Comparison of ENCODE assay signal across 23 mouse cellular contexts in the genomic region with DNA sequence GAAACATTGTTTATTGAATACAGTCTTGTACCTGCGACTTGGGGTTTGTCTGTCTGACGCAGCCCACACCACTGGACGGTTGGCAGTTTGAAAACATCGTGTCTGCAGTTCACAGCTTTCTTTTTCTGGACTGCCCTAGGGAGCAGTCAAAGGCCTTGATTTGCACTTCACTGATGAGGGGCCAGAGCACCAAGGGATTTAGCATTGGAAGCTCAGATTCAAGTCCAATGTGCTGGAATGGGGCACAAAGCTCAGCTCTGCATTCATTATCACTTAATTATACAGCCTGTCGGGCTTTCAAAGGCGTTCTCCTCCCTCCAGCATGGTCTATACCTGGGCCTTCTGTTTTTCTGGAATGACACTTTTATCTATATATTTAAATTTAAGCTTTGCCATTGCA. TPM values are rescaled to one million over a fixed set of nuclear protein-coding genes. Genes with fewer than 3 reads are reported as not detected.
A peak's percentile ranks its signal among the peaks of the same experiment; 100 is the strongest.
DNase-seq lines count a peak whose midpoint lies in the region; ATAC-seq lines count a peak whose summit lies in the region.
"Had no signal": no experiment of that assay in that cellular context is flagged by ENCODE, and none has a peak within 500 bp of the region (broad histone marks: within the 10 kb centered on the region; RNA-seq: fewer than 3 reads in every experiment).

No protein-coding gene starts in this region.

- no peak for DNase-seq in hindbrain, embryonic 10.5 days (ENCODE audit: low spot score)
- DNase-seq in ZHBTc4 (ENCODE audit: low read depth, low spot score), result peak; percentile 38
- no peak for DNase-seq in spleen, postnatal 4 days (ENCODE audit: low spot score in 2 of 2)
- DNase-seq: adrenal gland, postnatal 10 days; cerebellum, adult 11-12 months; cerebellum, postnatal 14 days; gastrocnemius, adult 2 months; heart, postnatal 4 days; kidney, adult 8-10 months; kidney, postnatal 25 days; lung, postnatal 14 days; retina, postnatal 1 day had no signal

- H3K4me2 ChIP-seq in hindbrain, embryonic 13.5 days, result no peak overlapping the region
- 0 out of 2 replicates have a peak overlapping the region, but pooled peaks have one; percentile 10 for H3K4me2 ChIP-seq in forebrain, embryonic 12.5 days
- H3K4me2 ChIP-seq in midbrain, embryonic 12.5 days (replicated peaks), result no peak overlapping the region; the same call in 1 of the 2 replicates
- H3K4me2 ChIP-seq in heart, embryonic 11.5 days, result no peak overlapping the region
- H3K4me2 ChIP-seq: heart, embryonic 15.5 days; limb, embryonic 15.5 days; liver, embryonic 15.5 days had no signal

- H3K9ac ChIP-seq in hindbrain, embryonic 13.5 days, result no peak overlapping the region
- no peak overlapping the region for H3K9ac ChIP-seq in forebrain, embryonic 12.5 days
- no peak overlapping the region for H3K9ac ChIP-seq in midbrain, embryonic 12.5 days (replicated peaks)
- no peak overlapping the region for H3K9ac ChIP-seq in heart, embryonic 11.5 days (ENCODE audit: low read depth, low read length)
- H3K9ac ChIP-seq: heart, embryonic 15.5 days; limb, embryonic 15.5 days; liver, embryonic 15.5 days had no signal

- peak overlapping the region; percentile 45; the same call in 1 of the 2 replicates for H3K27ac ChIP-seq in hindbrain, embryonic 10.5 days
- no peak overlapping the region for H3K27ac ChIP-seq in hindbrain, embryonic 13.5 days
- H3K27ac ChIP-seq in forebrain, embryonic 12.5 days, result peak overlapping the region; percentile 61
- H3K27ac ChIP-seq in midbrain, embryonic 12.5 days (replicated peaks), result peak overlapping the region; percentile 76
- no peak overlapping the region for H3K27ac ChIP-seq in heart, embryonic 11.5 days (ENCODE audit: low read depth, low read length)
- H3K27ac ChIP-seq: embryonic facial prominence, embryonic 10.5 days; gastrocnemius, adult 2 months; heart, embryonic 15.5 days; limb, embryonic 15.5 days; liver, embryonic 15.5 days; stomach, postnatal 0 days had no signal

- H3K9me3 ChIP-seq in hindbrain, embryonic 10.5 days, result no peaks in the 10 kb centered on the region
- H3K9me3 ChIP-seq in hindbrain, embryonic 13.5 days, result no peaks in the 10 kb centered on the region
- H3K9me3 ChIP-seq in forebrain, embryonic 12.5 days, result no peaks in the 10 kb centered on the region
- H3K9me3 ChIP-seq in midbrain, embryonic 12.5 days, result no peaks in the 10 kb centered on the region
- no peaks in the 10 kb centered on the region for H3K9me3 ChIP-seq in heart, embryonic 11.5 days (replicated peaks; ENCODE audit: control insufficient read depth, low read length)
- H3K9me3 ChIP-seq: embryonic facial prominence, embryonic 10.5 days; heart, embryonic 15.5 days; limb, embryonic 15.5 days; liver, embryonic 15.5 days had no signal

- H3K36me3 ChIP-seq in hindbrain, embryonic 10.5 days, result no peaks in the 10 kb centered on the region
- H3K36me3 ChIP-seq in hindbrain, embryonic 13.5 days, result no peaks in the 10 kb centered on the region
- H3K36me3 ChIP-seq in forebrain, embryonic 12.5 days (replicated peaks), result no peaks in the 10 kb centered on the region
- no peaks in the 10 kb centered on the region for H3K36me3 ChIP-seq in midbrain, embryonic 12.5 days
- no peaks in the 10 kb centered on the region for H3K36me3 ChIP-seq in heart, embryonic 11.5 days (ENCODE audit: control insufficient read depth, insufficient read depth, low read length)
- H3K36me3 ChIP-seq: embryonic facial prominence, embryonic 10.5 days; heart, embryonic 15.5 days; limb, embryonic 15.5 days; liver, embryonic 15.5 days had no signal

- 26% methylated on average over 6 of the region's 6 CpGs for WGBS in hindbrain, embryonic 10.5 days
- WGBS in hindbrain, embryonic 13.5 days, result 11% methylated on average over 6 of the region's 6 CpGs
- WGBS in forebrain, embryonic 12.5 days, result 9% methylated on average over 6 of the region's 6 CpGs
- 8% methylated on average over 6 of the region's 6 CpGs for WGBS in midbrain, embryonic 12.5 days
- 29% methylated on average over 6 of the region's 6 CpGs for WGBS in heart, embryonic 11.5 days (ENCODE audit: insufficient replicate concordance)

- 0 out of 2 replicates have a peak, but pooled peaks cover 7% of the 10 kb centered on the region for H3K27me3 ChIP-seq in hindbrain, embryonic 10.5 days (ENCODE audit: insufficient read depth, poor library complexity, severe bottlenecking)
- H3K27me3 ChIP-seq in hindbrain, embryonic 13.5 days, result 0 out of 2 replicates have a peak, but pooled peaks cover 3% of the 10 kb centered on the region
- H3K27me3 ChIP-seq in forebrain, embryonic 12.5 days, result 0 out of 2 replicates have a peak, but pooled peaks cover 3% of the 10 kb centered on the region
- H3K27me3 ChIP-seq in midbrain, embryonic 12.5 days, result peaks cover 5% of the 10 kb centered on the region; the same call in 1 of the 2 replicates
- H3K27me3 ChIP-seq in heart, embryonic 11.5 days (ENCODE audit: control insufficient read depth, insufficient read depth, low read length), result peaks cover 5% of the 10 kb centered on the region; the same call in 1 of the 2 replicates
- H3K27me3 ChIP-seq: heart, embryonic 15.5 days; limb, embryonic 15.5 days; liver, embryonic 15.5 days had no signal

- H3K4me3 ChIP-seq in hindbrain, embryonic 10.5 days, result no peak overlapping the region
- no peak overlapping the region for H3K4me3 ChIP-seq in hindbrain, embryonic 13.5 days
- no peak overlapping the region for H3K4me3 ChIP-seq in forebrain, embryonic 12.5 days (replicated peaks)
- no peak overlapping the region for H3K4me3 ChIP-seq in midbrain, embryonic 12.5 days
- no peak overlapping the region for H3K4me3 ChIP-seq in heart, embryonic 11.5 days (ENCODE audit: low read depth, low read length)
- H3K4me3 ChIP-seq: embryonic facial prominence, embryonic 10.5 days; gastrocnemius, adult 2 months; heart, embryonic 15.5 days; limb, embryonic 15.5 days; liver, embryonic 15.5 days; myocyte had no signal

- no peak for ATAC-seq in hindbrain, embryonic 13.5 days (ENCODE audit: low FRiP score)
- ATAC-seq in forebrain, embryonic 12.5 days (ENCODE audit: low FRiP score), result peak; percentile 80
- ATAC-seq in midbrain, embryonic 12.5 days (ENCODE audit: low FRiP score, low read depth), result peak; percentile 79
- ATAC-seq in heart, embryonic 11.5 days (replicated peaks; ENCODE audit: insufficient number of reproducible peaks, low FRiP score, low TSS enrichment), result no peak

- peaks cover 18% of the 10 kb centered on the region for H3K4me1 ChIP-seq in hindbrain, embryonic 10.5 days (replicated peaks)
- H3K4me1 ChIP-seq in hindbrain, embryonic 13.5 days (replicated peaks), result peaks cover 4% of the 10 kb centered on the region; the same call in 1 of the 2 replicates
- H3K4me1 ChIP-seq in forebrain, embryonic 12.5 days, result peaks cover 24% of the 10 kb centered on the region
- H3K4me1 ChIP-seq in midbrain, embryonic 12.5 days, result peaks cover 23% of the 10 kb centered on the region
- H3K4me1 ChIP-seq in heart, embryonic 11.5 days (ENCODE audit: control insufficient read depth, insufficient read depth, low read length), result no peaks in the 10 kb centered on the region
- H3K4me1 ChIP-seq: embryonic facial prominence, embryonic 10.5 days; heart, embryonic 15.5 days; limb, embryonic 15.5 days; liver, embryonic 15.5 days had no signal

RNA-seq across cellular contexts. Expression of gene 1700113H08Rik, which starts 11.4 kb away (rescaled TPM):
- polyA plus RNA-seq in hindbrain, embryonic 10.5 days (2016; fragmentation: Nextera tagmentation; extraction: Ambion mirVana), result 0.18 and 0.21 TPM in 2 replicates
- 0.36 and 0.40 TPM in 2 replicates for polyA plus RNA-seq in hindbrain, embryonic 13.5 days (2015; fragmentation: Nextera tagmentation; extraction: Ambion mirVana)
- polyA plus RNA-seq in forebrain, embryonic 12.5 days (2016; fragmentation: Nextera tagmentation; extraction: Ambion mirVana), result 0.27 TPM in 1 of 2 replicates, not detected in the other
- polyA plus RNA-seq in midbrain, embryonic 12.5 days (2016; fragmentation: Nextera tagmentation; extraction: Ambion mirVana), result 0.22 and 0.56 TPM in 2 replicates
- 0.20 TPM in 1 of 2 replicates, not detected in the other for polyA plus RNA-seq in heart, embryonic 11.5 days (2014; fragmentation: Nextera tagmentation; extraction: Ambion mirVana)
- polyA plus RNA-seq: embryonic facial prominence, embryonic 10.5 days; limb, embryonic 15.5 days; liver, embryonic 15.5 days; myocyte; stomach, postnatal 0 days; thymus, postnatal 0 days had no signal

RNA-seq across cellular contexts. Expression of gene Stab2, which starts 38.6 kb away (rescaled TPM):
- polyA plus RNA-seq in hindbrain, embryonic 10.5 days (2016; fragmentation: Nextera tagmentation; extraction: Ambion mirVana), result 0.13 and 0.27 TPM in 2 replicates
- polyA plus RNA-seq in hindbrain, embryonic 13.5 days (2015; fragmentation: Nextera tagmentation; extraction: Ambion mirVana), result 0.06 and 0.31 TPM in 2 replicates
- 0.10 TPM in 1 of 2 replicates, not detected in the other for polyA plus RNA-seq in forebrain, embryonic 12.5 days (2016; fragmentation: Nextera tagmentation; extraction: Ambion mirVana)
- polyA plus RNA-seq in midbrain, embryonic 12.5 days (2016; fragmentation: Nextera tagmentation; extraction: Ambion mirVana), result 0.04 and 0.12 TPM in 2 replicates
- polyA plus RNA-seq in heart, embryonic 11.5 days (2014; fragmentation: Nextera tagmentation; extraction: Ambion mirVana), result 0.41 and 1.5 TPM in 2 replicates

Comparison
In these comparisons a context has a peak if more than half of its experiments do, and no peak if none do; other contexts are left out.
1. H3K27ac ChIP-seq: peak in hindbrain, embryonic 10.5 days (single experiment), forebrain, embryonic 12.5 days (single experiment) and midbrain, embryonic 12.5 days (single experiment); none in hindbrain, embryonic 13.5 days (single experiment) and heart, embryonic 11.5 days (single experiment).
2. ATAC-seq: peak in forebrain, embryonic 12.5 days (single experiment) and midbrain, embryonic 12.5 days (single experiment); none in hindbrain, embryonic 13.5 days (single experiment) and heart, embryonic 11.5 days (single experiment).